Mouse (Mus musculus) embryonic stem cell, embryonic (primary cell): ENCODE data around the gene Trabd2b.

Experiments
- CTCF ChIA-PET, 4 experiments: fragments of 300-600 bp in 2 of 4; fragments of 350-600 bp in 2 of 4; sonication (Branson Sonifier 250); formaldehyde crosslinking; loops; one replicate each; lab custom pipeline; 2022; ENCODE audit warnings: inconsistent platforms in 2 of 4; lab: Charles Lee
- POLR2A ChIA-PET, 4 experiments: fragments of 300-600 bp in 2 of 4; fragments of 350-600 bp in 2 of 4; sonication (Branson Sonifier 250); formaldehyde crosslinking; loops; one replicate each; lab custom pipeline; 2022; ENCODE audit warnings: antibody characterized with exemption in 4 of 4, inconsistent platforms in 1 of 4; lab: Charles Lee

Trabd2b gene

DNA sequence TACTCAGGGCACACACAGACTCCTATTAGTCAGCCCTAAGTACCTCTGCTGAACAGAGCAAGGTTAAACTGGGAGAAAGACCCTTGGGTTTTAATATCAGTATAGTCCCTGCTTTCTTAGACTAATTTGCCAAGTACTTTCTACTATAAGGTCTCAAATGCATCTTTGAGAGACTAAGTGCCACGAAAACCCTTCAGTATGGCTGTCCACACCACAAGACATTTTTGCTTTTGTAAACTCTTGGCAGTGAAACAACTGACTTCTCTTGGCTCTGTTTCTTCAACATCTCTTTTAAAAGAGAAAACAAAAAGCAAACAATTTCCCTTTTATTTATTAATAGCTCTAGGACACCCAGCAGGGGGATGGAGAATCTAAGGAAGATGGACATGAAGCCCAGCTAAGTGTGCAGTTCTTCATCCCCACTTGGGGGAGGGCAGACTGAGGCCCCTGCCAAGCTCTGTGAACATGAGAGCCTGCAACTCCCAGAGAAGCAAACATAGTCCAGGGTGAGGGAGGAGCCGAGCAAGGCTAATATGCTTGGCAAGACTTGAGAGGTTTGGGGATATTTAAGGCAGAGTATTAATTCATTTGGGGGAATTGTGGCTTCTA lies 18.9 kb upstream of the Trabd2b start:
- POLR2A ChIA-PET, result no interaction called here
- CTCF ChIA-PET, result interaction anchor here in 2 of 4 experiments (0.5 to 0.6 kb wide), 2 partner anchors 289 to 702 kb away, joined by 3 read pairs; no protein-coding TSS in a partner anchor

DNA sequence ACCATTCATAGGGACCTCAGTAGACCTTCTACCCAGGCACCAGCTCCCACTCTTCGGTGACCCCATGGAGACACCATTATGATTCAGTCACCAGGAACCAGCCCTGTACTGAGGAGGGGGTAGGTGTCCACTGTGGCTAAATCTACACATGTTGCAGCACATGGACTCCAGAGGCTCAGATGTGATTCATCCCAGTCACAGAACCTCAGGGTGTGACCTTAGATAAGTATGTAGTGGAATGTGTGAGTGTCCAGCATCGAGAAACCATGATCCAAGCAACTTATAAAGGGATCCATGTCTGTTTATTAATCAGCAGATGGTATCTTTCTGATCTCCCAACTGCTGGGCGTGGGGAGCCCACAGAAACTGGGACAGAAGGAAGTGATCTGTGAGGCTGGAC lies 18.2 kb upstream of the Trabd2b start:
- CTCF ChIA-PET, result no interaction called here
- POLR2A ChIA-PET, result no interaction called here

DNA sequence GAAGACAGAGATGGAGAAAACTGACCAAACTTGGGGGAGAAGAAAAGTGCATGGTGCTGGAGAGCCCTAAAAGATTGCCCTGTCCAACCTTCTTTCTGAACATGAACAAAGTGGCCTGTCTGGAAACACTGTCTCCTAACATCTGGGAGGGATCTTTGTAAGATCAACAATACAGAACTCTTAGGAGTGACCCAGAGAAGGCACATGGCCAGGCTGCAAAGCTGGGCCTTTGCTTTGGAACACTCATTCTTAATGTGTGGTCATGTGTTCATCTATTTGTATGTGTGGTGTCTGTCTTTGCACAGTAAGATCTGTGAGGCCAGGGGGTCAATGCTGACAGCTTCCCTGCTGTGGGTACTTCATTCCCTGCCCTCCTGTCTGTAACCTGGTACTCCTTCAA lies 16.9 kb upstream of the Trabd2b start:
- POLR2A ChIA-PET, result no interaction called here
- CTCF ChIA-PET, result no interaction called here

DNA sequence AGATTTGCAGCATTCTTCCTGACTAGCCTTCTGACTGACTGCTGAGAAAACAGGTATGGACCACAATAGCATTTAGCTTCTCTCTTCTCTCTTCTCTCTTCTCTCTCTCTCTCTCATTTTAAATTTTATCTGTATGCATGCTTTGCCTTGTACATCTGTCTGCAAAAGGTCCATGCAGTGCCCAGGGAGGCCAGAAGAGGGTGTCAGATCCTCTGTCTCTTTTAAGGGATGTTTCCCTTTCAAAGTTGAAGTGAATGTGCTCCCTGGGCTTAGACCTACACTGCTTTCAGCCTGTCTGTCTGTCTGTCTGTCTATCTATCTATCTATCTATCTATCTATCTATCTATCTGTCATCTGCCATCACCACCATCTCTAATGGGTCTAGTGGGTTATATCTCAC lies 8.9 kb upstream of the Trabd2b start:
- ChIA-PET CTCF (no interaction called here), POLR2A (no interaction called here)

DNA sequence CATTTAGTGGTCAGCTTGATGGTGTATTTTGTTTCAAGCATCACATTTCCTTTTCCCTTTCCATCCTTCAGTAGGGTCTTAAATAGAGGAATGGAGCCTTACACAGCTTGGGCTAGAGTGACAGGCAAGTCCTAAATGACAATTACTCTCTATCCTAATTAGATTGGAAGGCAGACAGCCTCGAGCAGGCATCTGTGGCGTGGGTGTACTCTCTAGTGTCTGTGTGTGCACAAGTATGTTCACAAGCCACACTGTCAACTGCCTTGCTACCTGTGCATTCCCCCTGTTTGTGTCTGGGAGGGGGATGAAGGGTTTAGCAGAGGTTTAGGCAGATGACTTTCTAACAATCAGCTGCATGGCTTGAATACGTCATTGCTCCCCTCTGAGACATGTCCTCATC lies 6.7 kb upstream of the Trabd2b start:
- POLR2A ChIA-PET, result no interaction called here
- CTCF ChIA-PET, result no interaction called here

DNA sequence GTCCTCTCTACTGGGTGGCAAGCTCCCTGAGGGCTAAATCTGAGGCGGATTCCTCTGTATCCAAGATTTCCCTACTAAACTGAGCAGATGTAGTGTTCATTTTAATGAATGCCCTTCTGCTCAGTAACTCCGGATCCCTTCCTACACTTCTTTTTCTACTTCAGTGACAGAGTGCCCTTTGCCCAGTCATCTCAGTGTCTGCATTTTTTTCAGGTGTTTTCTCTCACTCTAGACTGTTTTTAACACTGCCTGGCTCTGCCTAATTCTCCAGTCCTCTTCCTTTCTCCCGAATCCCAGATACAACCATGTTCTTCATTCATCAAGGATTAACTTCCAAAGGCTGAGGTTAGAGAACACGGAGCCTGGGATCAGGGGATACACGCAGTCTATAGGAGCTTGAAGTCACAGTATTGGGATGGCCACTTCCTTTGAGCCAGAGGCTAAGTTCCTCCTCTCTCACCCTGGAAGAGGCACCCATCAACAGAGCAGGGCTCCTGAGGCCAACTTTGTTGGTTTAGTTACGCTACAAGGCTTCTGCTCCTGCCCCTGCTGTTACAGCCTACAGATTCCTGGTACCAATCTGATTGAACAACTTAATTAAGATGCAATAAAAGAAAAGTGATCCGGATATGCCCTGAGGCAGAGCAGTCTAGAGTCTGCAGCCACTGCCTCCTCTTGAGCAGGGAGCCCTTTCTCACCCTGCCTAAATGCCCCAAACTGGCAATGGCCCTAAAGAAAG lies 4.4 kb upstream of the Trabd2b start:
- POLR2A ChIA-PET, result no interaction called here
- CTCF ChIA-PET, result no interaction called here

DNA sequence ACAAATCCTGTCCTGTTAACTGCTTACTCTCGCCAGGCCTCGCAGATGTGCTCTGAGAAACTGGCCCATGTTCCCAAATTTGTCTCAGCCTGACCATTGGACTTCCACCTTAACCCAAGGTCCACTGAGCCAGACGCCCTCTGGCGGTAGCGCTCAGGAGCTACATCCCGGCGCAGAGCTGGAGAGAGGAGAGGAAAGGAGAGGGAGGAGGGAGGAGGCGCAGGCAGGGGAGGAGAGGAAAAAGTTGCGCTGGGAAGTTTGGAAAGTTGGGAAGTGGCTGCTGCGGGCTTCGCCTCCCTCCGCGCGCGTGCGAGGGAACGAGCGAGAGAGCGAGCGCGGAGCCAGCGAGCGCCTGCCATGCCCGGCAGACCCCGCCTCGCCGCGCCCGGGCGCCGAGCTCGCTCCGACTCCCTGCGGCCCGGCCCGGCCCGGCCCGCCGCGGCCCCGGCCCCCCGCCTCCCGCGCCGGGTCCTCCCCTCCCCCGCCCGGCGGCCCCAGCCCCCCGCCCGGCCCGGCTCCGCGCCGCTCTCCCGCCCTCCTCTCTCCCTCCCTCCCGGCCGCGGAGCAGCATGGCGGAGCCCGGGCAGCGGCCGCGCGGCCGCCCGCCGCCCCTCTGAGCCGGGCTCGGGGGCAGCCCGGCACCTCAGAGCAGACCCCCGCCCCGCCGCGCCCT lies 706 bp upstream of the Trabd2b start:
- ChIA-PET CTCF (interaction anchor here in 3 of 4 experiments (0.5 to 1.5 kb wide), 19 partner anchors 10 to 680 kb away, joined by 3 to 5 read pairs (median 3); partner anchors contain the start of gene Foxd2 (in 1 of the 3)), POLR2A (no interaction called here)

DNA sequence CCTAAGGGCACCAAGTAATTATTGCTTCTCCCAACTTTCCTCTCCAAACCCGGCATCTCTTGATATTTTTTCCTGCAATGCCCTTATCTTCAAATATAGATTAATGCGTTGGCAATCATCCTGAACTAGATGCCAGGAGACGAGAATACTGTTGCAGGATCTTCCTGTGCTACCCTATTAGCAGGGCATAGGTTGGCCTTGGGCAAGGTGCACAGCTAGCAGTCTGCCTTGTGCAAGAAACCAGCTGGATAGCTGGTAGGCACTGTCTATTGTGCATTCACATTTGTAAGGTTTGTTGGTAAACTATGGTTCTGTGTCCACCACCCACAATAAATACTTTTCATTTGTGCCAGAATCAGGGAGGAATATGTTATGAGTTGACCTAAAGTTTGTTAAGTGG lies 992 bp downstream of the Trabd2b start:
- POLR2A ChIA-PET, result no interaction called here

DNA sequence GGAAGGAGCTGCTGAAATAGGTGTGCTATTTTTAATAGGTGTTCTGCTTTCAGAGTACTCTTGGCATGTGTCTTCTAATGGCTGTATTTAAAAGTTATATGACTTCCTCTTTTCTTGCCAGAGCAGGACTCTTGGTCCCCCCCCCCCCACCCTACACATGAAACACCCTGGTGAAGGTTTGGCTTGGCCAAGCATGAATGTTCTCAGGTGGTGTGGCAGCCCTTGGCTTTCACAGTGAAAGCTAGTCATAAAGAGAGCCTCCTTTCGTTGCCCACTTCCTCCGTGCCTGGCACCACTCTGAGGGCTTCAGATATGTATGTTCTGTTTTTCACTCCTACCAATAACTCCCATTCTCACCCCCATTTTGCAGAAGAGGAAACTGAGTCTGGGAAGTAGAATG lies 1.8 kb downstream of the Trabd2b start:
- CTCF ChIA-PET, result no interaction called here
- POLR2A ChIA-PET, result interaction anchor here in 1 of 4 experiments (0.6 kb wide), 1 partner anchor 495 kb away, joined by 4 read pairs; no protein-coding TSS in a partner anchor

More for the DNA sequence above, 992 bp downstream of the Trabd2b start:
- CTCF ChIA-PET, result no interaction called here

DNA sequence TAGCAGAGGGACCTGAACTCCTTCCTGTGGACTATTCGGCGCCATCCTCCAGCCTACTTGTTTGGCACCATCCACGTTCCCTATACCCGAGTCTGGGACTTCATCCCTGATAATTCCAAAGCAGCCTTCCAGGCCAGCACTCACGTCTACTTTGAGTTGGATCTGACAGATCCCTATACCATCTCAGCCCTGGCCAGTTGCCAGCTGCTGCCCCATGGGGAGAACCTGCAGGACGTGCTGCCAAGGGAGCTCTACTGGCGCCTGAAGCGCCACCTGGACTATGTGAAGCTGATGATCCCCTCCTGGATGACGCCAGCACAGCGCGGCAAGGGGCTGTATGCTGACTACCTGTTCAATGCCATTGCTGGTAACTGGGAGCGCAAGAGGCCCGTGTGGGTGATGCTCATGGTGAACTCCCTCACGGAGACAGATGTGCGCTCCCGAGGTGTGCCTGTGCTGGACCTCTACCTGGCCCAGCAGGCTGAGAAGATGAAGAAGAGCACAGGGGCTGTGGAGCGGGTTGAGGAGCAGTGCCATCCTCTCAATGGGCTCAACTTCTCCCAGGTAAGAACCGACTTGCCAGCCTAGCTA lies 2.5 kb downstream of the Trabd2b start:
- POLR2A ChIA-PET, result no interaction called here
- CTCF ChIA-PET, result no interaction called here

DNA sequence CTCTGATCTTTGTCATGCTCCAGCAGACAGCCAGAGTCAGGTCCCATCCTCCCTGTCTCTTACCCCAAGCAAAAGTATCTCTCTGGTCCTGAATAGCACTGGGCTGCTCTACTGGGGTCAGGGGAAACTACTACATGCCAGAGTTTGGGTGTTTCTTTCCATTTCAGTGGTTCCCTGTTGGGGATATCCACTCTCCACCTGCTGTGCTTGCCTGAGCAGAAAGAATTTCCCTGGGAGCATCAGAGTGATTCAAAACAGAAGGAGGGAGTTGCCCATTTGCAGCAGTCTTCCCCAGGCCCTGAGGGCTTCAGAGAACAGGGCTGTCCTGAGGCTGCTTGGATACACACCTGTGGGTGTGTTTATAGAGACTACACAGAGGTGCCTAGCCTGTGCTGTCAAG lies 3.0 kb downstream of the Trabd2b start:
- POLR2A ChIA-PET, result no interaction called here
- CTCF ChIA-PET, result no interaction called here

DNA sequence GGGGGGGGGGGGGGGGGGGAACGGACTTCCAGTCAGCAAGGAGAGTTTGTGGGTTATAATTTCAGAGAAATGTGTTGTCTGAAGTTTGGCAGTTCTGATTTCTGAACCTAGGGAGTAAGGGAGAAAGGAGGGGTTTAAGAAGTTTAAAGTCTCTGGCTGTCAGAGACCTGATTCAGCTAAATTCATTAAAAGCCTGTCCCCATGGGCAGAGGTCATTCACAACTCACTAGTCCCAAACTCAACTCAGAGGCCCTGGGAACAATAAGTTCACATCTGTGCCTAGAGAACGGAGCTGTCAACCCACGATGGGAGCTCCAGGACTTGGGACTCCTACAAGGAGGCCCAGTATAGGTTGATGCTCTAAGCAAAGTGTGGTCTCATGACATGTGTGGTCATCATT lies 3.5 kb downstream of the Trabd2b start:
- CTCF ChIA-PET, result no interaction called here
- POLR2A ChIA-PET, result no interaction called here

DNA sequence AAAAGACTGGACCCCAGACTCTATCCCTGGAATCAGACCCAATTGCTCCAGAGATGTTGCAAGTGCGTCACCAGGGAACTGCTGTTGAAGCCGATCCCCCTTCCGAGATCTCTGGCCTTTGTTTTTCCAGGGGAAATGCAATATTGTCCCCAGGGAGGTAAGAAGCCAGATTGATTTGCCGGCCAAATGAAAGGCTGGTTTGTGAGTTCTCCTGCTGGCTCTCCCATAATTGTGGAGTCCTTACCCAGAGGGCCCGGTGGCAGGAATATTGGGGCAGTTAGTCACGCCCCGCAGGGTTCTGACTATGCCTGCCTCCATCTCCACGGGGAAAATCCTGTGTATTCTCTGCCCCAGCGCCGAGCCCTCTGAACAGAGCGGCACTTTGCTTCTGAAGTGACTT lies 3.9 kb downstream of the Trabd2b start:
- CTCF ChIA-PET, result no interaction called here
- POLR2A ChIA-PET, result no interaction called here

DNA sequence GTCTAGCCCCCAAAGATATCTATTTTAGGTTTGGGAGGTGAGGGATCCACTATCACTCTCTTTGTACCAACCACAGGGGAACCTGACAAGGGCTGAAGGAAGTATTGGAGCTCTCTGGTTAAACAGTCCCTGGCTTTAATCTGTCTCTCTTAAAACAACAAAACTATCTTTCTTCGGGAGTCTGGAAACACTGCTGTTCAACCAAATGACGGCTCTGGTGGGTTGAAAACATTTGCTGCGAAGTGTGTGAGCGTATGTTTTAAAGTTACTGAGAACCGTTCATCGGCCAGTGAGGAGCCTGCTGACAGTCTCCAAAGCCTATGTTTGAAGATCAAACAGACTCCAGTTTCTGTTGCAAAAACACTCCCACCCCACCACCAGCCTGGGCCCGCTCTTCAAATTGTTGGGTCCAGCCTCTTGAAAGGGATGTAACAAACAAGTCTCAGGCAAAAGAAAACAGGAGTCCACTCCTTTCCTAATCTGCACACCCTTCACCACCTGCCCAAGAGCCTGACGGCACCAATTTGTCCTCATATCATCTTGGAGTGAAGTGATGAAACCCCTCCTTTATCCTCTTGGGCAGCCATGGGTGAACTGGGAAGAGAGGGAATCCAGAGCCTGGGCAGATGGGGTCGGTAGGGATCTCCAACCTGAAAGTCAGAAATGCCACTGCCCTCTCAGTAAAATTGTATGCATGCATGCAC lies 4.6 kb downstream of the Trabd2b start:
- POLR2A ChIA-PET, result no interaction called here
- CTCF ChIA-PET, result no interaction called here

DNA sequence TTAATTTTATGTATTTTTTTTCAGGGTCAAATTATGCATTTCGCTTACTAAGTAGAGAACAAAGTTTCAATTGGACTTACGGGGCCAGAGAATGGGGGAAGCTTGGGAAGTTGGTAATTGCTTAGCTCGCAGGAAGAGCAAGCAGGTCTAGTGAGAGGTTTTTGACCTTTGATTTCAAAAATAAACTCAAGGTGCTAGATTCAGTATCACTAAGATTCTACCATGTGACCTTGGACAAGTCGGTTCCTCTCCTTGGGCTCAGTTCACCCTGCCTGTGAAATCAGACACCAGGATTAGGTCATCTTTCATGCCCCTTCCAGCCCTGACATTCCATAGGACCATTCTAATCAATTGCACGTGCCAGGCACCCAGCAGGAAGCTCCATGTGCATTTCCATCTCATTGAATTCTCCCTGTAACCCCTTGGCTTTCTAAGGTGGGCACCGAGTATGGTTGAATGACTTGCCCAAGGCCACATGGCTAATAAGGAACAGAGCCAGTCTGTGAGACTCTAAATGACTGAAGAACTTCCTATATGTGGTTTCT lies 5.4 kb downstream of the Trabd2b start:
- POLR2A ChIA-PET, result no interaction called here
- CTCF ChIA-PET, result no interaction called here

DNA sequence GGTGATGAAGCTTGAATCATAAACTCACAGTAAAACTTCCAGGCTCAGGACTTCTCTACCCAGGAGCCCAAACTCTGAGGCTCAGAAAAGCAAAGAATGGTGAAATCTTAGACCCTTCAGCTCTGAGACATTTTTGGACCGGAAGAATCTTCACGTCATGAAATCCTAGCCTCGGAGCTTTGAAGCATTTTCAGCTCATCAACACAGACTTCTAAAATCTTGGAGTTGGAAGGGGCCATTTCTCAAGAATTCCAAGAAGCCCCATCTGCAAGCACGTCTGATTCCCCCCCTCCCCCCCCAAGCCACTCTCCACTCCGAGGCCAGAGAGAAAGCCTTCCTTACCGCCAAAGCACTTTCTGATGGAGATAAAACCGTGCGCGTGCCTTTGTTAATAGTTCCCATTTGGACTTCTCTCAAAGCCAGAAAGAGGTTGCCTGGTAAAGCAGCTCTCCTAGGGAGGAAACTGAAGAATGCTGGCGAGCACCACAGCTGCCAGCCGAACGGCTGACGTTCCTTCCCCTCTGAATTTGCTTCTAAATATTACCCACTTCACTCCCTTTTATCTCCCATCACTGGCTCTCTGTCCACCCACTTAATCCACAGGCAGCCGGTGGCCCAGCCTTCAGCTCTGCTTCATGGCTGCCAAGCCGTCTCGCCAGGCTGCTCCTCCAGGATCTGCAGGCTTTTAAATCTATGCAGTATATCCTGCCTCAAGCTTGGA lies 9.6 kb downstream of the Trabd2b start:
- POLR2A ChIA-PET, result interaction anchor here in 2 of 4 experiments (0.7 kb wide), 2 partner anchors 196 to 518 kb away, joined by 3 to 4 read pairs; no protein-coding TSS in a partner anchor
- CTCF ChIA-PET, result interaction anchor here in 3 of 4 experiments (0.7 to 1.8 kb wide), 3 partner anchors 10 to 11 kb away, joined by 3 to 5 read pairs (median 4); no protein-coding TSS in a partner anchor

DNA sequence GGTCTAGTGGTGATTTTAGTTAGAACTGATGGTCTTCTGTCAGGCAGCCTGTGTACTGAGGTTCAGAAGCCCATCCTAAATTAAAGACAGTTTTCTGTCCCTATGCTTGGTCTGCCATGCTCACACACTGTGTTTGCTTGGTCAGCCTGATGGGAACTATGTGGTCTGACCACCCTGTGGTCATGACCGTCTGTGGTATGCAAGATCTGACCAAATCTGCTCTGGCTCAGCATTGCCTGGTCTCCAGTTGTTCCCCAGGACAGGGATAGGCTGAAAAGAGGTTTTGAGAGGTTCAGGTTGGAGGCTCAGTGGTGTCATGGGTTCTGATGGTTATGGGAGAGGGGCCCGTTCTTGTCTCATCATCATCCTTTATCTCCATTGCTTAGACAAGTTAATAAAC lies 13.6 kb downstream of the Trabd2b start:
- CTCF ChIA-PET, result no interaction called here
- POLR2A ChIA-PET, result no interaction called here

DNA sequence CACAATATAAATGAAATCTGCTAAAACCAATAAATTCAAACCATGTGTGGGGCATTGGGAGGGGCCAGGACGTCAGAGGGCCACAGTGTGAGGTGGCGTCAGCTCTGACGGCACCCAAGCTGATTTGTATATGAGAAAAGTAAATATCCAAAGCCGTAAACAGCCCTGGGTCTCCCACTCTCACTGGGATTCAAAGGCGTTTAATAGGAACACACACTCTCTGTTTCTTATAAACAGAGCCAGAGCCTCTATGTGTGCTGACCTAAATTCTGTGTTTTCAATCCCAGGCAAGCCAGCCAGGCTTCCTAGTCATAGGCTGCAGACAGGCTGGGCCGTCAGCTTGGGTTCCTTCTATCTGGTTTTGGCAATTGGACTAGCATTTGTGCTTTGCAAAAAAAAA lies 16.6 kb downstream of the Trabd2b start:
- ChIA-PET POLR2A (interaction anchor here in 1 of 4 experiments (0.6 kb wide), 1 partner anchor 511 kb away, joined by 7 read pairs; no protein-coding TSS in a partner anchor), CTCF (interaction anchor here in 1 of 4 experiments (1.7 kb wide), 1 partner anchor 17 kb away, joined by 4 read pairs; no protein-coding TSS in a partner anchor)
